In the genomic region with DNA sequence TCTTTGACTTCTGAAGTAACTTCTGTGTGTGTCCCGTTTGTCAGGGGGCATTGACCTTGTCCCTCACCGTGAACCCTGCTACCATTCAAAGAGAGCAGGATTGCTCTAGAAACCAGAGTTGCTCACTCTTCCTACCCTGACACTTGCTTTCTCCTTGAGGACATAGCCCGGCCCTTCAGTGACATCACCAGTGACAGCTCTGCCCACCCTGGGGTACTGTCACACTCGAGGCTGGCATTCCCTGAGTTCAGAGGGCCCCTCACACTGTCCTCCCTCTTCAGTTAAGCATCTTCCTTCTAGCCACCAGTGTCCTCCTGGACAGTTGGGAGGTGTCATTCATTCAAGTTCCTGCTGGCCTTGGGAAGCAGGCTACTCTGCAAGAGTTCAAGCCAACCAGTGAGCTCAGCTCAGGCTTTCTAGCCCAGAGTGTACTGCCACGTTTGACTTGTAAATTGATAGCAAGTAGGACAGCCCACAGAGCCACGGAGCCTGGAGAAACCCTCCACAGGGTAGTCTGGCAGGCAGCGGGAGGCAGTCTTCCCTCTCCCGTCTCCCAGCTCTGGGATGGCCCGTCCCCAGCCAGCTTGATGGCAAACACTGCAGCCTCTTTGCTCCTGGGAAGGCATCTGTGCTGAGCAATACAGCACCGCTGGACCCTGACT, we compare ENCODE assay signal across 11 mouse cellular contexts. TPM values are rescaled to one million over a fixed set of nuclear protein-coding genes. Genes with fewer than 3 reads are reported as not detected.
DNase-seq lines count a peak whose midpoint lies in the region; ATAC-seq and TF ChIP-seq lines count a peak whose summit lies in the region.
"Had no signal": no experiment of that assay in that cellular context is flagged by ENCODE, and none has a peak within 500 bp of the region (broad histone marks: within the 10 kb centered on the region; RNA-seq: fewer than 3 reads in every experiment).

No protein-coding gene starts in this region.

- H3K27me3 ChIP-seq in forebrain, embryonic 15.5 days, result no peaks in the 10 kb centered on the region
- H3K27me3 ChIP-seq in forebrain, postnatal 0 days (ENCODE audit: insufficient read depth, low read length), result no peaks in the 10 kb centered on the region
- H3K27me3 ChIP-seq in lung, embryonic 14.5 days (ENCODE audit: insufficient read depth, low read length), result no peaks in the 10 kb centered on the region
- H3K27me3 ChIP-seq in embryonic facial prominence, embryonic 12.5 days, result no peaks in the 10 kb centered on the region
- H3K27me3 ChIP-seq: neural tube, embryonic 12.5 days had no signal

- 43% methylated on average over 10 of the region's 10 CpGs for WGBS in forebrain, embryonic 15.5 days
- 41% methylated on average over 10 of the region's 10 CpGs for WGBS in forebrain, postnatal 0 days
- 40% methylated on average over 10 of the region's 10 CpGs for WGBS in lung, embryonic 14.5 days
- WGBS in embryonic facial prominence, embryonic 12.5 days, result 33% methylated on average over 10 of the region's 10 CpGs

- no peaks in the 10 kb centered on the region for H3K9me3 ChIP-seq in forebrain, embryonic 15.5 days
- H3K9me3 ChIP-seq in forebrain, postnatal 0 days (ENCODE audit: low read length), result no peaks in the 10 kb centered on the region
- no peaks in the 10 kb centered on the region for H3K9me3 ChIP-seq in lung, embryonic 14.5 days (ENCODE audit: low read depth, low read length)
- H3K9me3 ChIP-seq in embryonic facial prominence, embryonic 12.5 days, result no peaks in the 10 kb centered on the region
- H3K9me3 ChIP-seq: neural tube, embryonic 12.5 days had no signal

- H3K9ac ChIP-seq in forebrain, embryonic 15.5 days (replicated peaks), result no peak overlapping the region
- H3K9ac ChIP-seq in forebrain, postnatal 0 days, result no peak overlapping the region
- no peak overlapping the region for H3K9ac ChIP-seq in lung, embryonic 14.5 days
- no peak overlapping the region for H3K9ac ChIP-seq in embryonic facial prominence, embryonic 12.5 days
- H3K9ac ChIP-seq: neural tube, embryonic 12.5 days had no signal

- no peak overlapping the region for H3K4me3 ChIP-seq in forebrain, embryonic 15.5 days
- no peak overlapping the region for H3K4me3 ChIP-seq in forebrain, postnatal 0 days (ENCODE audit: low read depth, low read length)
- H3K4me3 ChIP-seq in lung, embryonic 14.5 days (ENCODE audit: low read depth, low read length), result no peak overlapping the region
- H3K4me3 ChIP-seq in embryonic facial prominence, embryonic 12.5 days, result no peak overlapping the region
- H3K4me3 ChIP-seq: neural tube, embryonic 12.5 days had no signal

- peaks cover 17% of the 10 kb centered on the region for H3K4me1 ChIP-seq in forebrain, embryonic 15.5 days
- no peaks in the 10 kb centered on the region for H3K4me1 ChIP-seq in forebrain, postnatal 0 days (ENCODE audit: insufficient read depth)
- no peaks in the 10 kb centered on the region for H3K4me1 ChIP-seq in lung, embryonic 14.5 days (ENCODE audit: insufficient read depth)
- peaks cover 12% of the 10 kb centered on the region; the same call in 1 of the 2 replicates for H3K4me1 ChIP-seq in embryonic facial prominence, embryonic 12.5 days

- peaks cover 27% of the 10 kb centered on the region for H3K36me3 ChIP-seq in forebrain, embryonic 15.5 days
- H3K36me3 ChIP-seq in forebrain, postnatal 0 days (ENCODE audit: insufficient read depth), result peaks cover 42% of the 10 kb centered on the region
- peaks cover 50% of the 10 kb centered on the region for H3K36me3 ChIP-seq in lung, embryonic 14.5 days (ENCODE audit: insufficient read depth)
- H3K36me3 ChIP-seq in embryonic facial prominence, embryonic 12.5 days, result peaks cover 38% of the 10 kb centered on the region

- no peak overlapping the region for H3K4me2 ChIP-seq in forebrain, embryonic 15.5 days (replicated peaks)
- no peak overlapping the region for H3K4me2 ChIP-seq in forebrain, postnatal 0 days (ENCODE audit: low read depth)
- no peak overlapping the region for H3K4me2 ChIP-seq in lung, embryonic 14.5 days
- H3K4me2 ChIP-seq in embryonic facial prominence, embryonic 12.5 days (replicated peaks), result no peak overlapping the region
- H3K4me2 ChIP-seq: neural tube, embryonic 12.5 days had no signal

- no peak for TF ChIP-seq CTCF in forebrain, postnatal 0 days (IDR thresholded peaks at IDR 0.05; ENCODE audit: low read depth)
- no peak for TF ChIP-seq CTCF in lung, embryonic 14.5 days (IDR thresholded peaks at IDR 0.05; ENCODE audit: low read depth)

- no peak for ATAC-seq in forebrain, embryonic 15.5 days (replicated peaks)
- no peak for ATAC-seq in forebrain, postnatal 0 days
- no peak for ATAC-seq in lung, embryonic 14.5 days (ENCODE audit: insufficient read depth)
- no peak for ATAC-seq in embryonic facial prominence, embryonic 12.5 days (ENCODE audit: insufficient number of reproducible peaks, insufficient read depth, low FRiP score, low TSS enrichment)

- H3K27ac ChIP-seq in forebrain, embryonic 15.5 days (replicated peaks), result 0 out of 2 replicates have a peak overlapping the region, but pooled peaks have one; percentile 19
- H3K27ac ChIP-seq in forebrain, postnatal 0 days (ENCODE audit: low read depth, low read length), result no peak overlapping the region
- H3K27ac ChIP-seq in lung, embryonic 14.5 days (ENCODE audit: low read depth), result peak overlapping the region; percentile 58; the same call in 1 of the 2 replicates
- H3K27ac ChIP-seq in embryonic facial prominence, embryonic 12.5 days, result peak overlapping the region; percentile 7; the same call in 1 of the 2 replicates
- H3K27ac ChIP-seq: neural tube, embryonic 12.5 days had no signal

- no peak for DNase-seq in forebrain, postnatal 0 days
- DNase-seq in lung, embryonic 14.5 days, result no peak
- no peak for DNase-seq in lung, postnatal 4 days
- peak; percentile 16 for DNase-seq in naive thymus-derived CD4-positive, alpha-beta T cell, adult 2 months (ENCODE audit: low read depth)
- DNase-seq in right cerebral cortex, postnatal 4 days, result no peak
- no peak for DNase-seq in urinary bladder, postnatal 36 days (ENCODE audit: low spot score in 2 of 2)
- DNase-seq: cerebellum, adult 8-10 months; gastrocnemius, postnatal 14 days had no signal

RNA-seq across cellular contexts. Expression of gene B230217C12Rik, which starts 1.7 kb away (rescaled TPM):
- 17.8 and 21.0 TPM in 2 replicates for polyA plus RNA-seq in forebrain, embryonic 15.5 days (2015; fragmentation: Nextera tagmentation; extraction: Ambion mirVana)
- total RNA-seq in forebrain, postnatal 0 days (2014; rRNA removed), result 21.0 and 24.8 TPM in 2 replicates
- 28.6 and 31.5 TPM in 2 replicates for polyA plus RNA-seq in forebrain, postnatal 0 days (2015; fragmentation: Nextera tagmentation; extraction: Ambion mirVana)
- 6.1 and 6.8 TPM in 2 replicates for polyA plus RNA-seq in lung, embryonic 14.5 days (2014; fragmentation: Nextera tagmentation; extraction: Ambion mirVana)
- polyA plus RNA-seq in embryonic facial prominence, embryonic 12.5 days (2016; fragmentation: Nextera tagmentation; extraction: Ambion mirVana), result 11.3 and 12.4 TPM in 2 replicates

RNA-seq across cellular contexts. Expression of gene Lasp1, which starts 40.1 kb away (rescaled TPM):
- polyA plus RNA-seq in forebrain, embryonic 15.5 days (2015; fragmentation: Nextera tagmentation; extraction: Ambion mirVana), result 129 and 132 TPM in 2 replicates
- total RNA-seq in forebrain, postnatal 0 days (2014; rRNA removed), result 142 and 153 TPM in 2 replicates
- 117 and 152 TPM in 2 replicates for polyA plus RNA-seq in forebrain, postnatal 0 days (2015; fragmentation: Nextera tagmentation; extraction: Ambion mirVana)
- polyA plus RNA-seq in lung, embryonic 14.5 days (2014; fragmentation: Nextera tagmentation; extraction: Ambion mirVana), result 110 and 123 TPM in 2 replicates
- polyA plus RNA-seq in embryonic facial prominence, embryonic 12.5 days (2016; fragmentation: Nextera tagmentation; extraction: Ambion mirVana), result 117 and 125 TPM in 2 replicates

RNA-seq across cellular contexts. Expression of gene Fbxo47, which starts 45.0 kb away (rescaled TPM):
- 0.67 and 1.0 TPM in 2 replicates for polyA plus RNA-seq in forebrain, embryonic 15.5 days (2015; fragmentation: Nextera tagmentation; extraction: Ambion mirVana)
- 1.3 and 1.8 TPM in 2 replicates for total RNA-seq in forebrain, postnatal 0 days (2014; rRNA removed)
- 0.43 and 0.58 TPM in 2 replicates for polyA plus RNA-seq in forebrain, postnatal 0 days (2015; fragmentation: Nextera tagmentation; extraction: Ambion mirVana)
- polyA plus RNA-seq in lung, embryonic 14.5 days (2014; fragmentation: Nextera tagmentation; extraction: Ambion mirVana), result 0.84 and 0.85 TPM in 2 replicates
- polyA plus RNA-seq in embryonic facial prominence, embryonic 12.5 days (2016; fragmentation: Nextera tagmentation; extraction: Ambion mirVana), result 0.50 and 0.51 TPM in 2 replicates

RNA-seq across cellular contexts. Expression of gene Rpl23, which starts 56.7 kb away (rescaled TPM):
- 327 and 370 TPM in 2 replicates for polyA plus RNA-seq in forebrain, embryonic 15.5 days (2015; fragmentation: Nextera tagmentation; extraction: Ambion mirVana)
- total RNA-seq in forebrain, postnatal 0 days (2014; rRNA removed), result 310 and 470 TPM in 2 replicates
- 346 and 490 TPM in 2 replicates for polyA plus RNA-seq in forebrain, postnatal 0 days (2015; fragmentation: Nextera tagmentation; extraction: Ambion mirVana)
- polyA plus RNA-seq in lung, embryonic 14.5 days (2014; fragmentation: Nextera tagmentation; extraction: Ambion mirVana), result 663 and 721 TPM in 2 replicates
- 474 and 481 TPM in 2 replicates for polyA plus RNA-seq in embryonic facial prominence, embryonic 12.5 days (2016; fragmentation: Nextera tagmentation; extraction: Ambion mirVana)
